Mouse (Mus musculus) liver, embryonic 14.5 days (tissue): ENCODE results near the gene Gucd1. TPM values are rescaled to one million over a fixed set of nuclear protein-coding genes. Genes with fewer than 3 reads are reported as not detected.
"Not testable (repeated sequence)": the region's sequence is repeated elsewhere in the genome, so short reads cannot be mapped to it uniquely, and the experiment has no call there.

ENCODE experiments used
- ATAC-seq: fragments of 200-750 bp; cut with Nextera tagmentation; 2 replicates; pipeline ENCODE4 v1.8.0; 2017; ENCODE audit warnings: moderate number of reproducible peaks, mild to moderate bottlenecking, moderate library complexity; ENCODE audit not compliant: insufficient read depth
- DNase-seq, 3 experiments: peaks; one replicate each; pipeline ENCODE4 v3.0.0-alpha.2; 2012 to 2013; ENCODE audit warnings: low read depth in 3 of 3, low spot score in 3 of 3
- H3K27ac ChIP-seq: fragments of 300-500 bp; sonication (generic); 2 replicates; pipeline ENCODE4 v1.5.1; 2014; ENCODE audit warnings: moderate library complexity, mild to moderate bottlenecking, control low read depth, inconsistent platforms
- H3K27me3 ChIP-seq: fragments of 300-500 bp; sonication (generic); 2 replicates; pipeline ENCODE4 v1.6.1; 2014; ENCODE audit warnings: mild to moderate bottlenecking, low read length, moderate library complexity; ENCODE audit not compliant: control insufficient read depth, insufficient read depth
- H3K36me3 ChIP-seq: fragments of 300-500 bp; sonication (generic); replicated peaks from 2 replicates; pipeline ENCODE4 v1.6.1; 2014; ENCODE audit warnings: low read depth; ENCODE audit not compliant: control insufficient read depth, insufficient read depth
- H3K4me1 ChIP-seq, 2 experiments: fragments of 200-500 bp in 1 of 2; fragments of 300-500 bp in 1 of 2; sonication (generic) in 1 of 2; replicated peaks; 2 replicates each; pipeline ENCODE4 v1.6.1; 2012 to 2014; ENCODE audit warnings: antibody characterized with exemption in 1 of 2, inconsistent platforms in 1 of 2, low read length in 1 of 2; ENCODE audit not compliant: control insufficient read depth in 2 of 2, insufficient read depth in 2 of 2
- H3K4me2 ChIP-seq: fragments of 300-500 bp; sonication (generic); 2 replicates; pipeline ENCODE4 v1.6.1; 2014; ENCODE audit warnings: low read depth, mild to moderate bottlenecking, control low read depth, moderate library complexity
- H3K4me3 ChIP-seq, 2 experiments: fragments of 200-500 bp in 1 of 2; fragments of 300-500 bp in 1 of 2; sonication (generic) in 1 of 2; 2 replicates each; pipeline ENCODE4 v1.5.1; 2012 to 2014; ENCODE audit warnings: low read depth in 2 of 2, low read length in 2 of 2, mild to moderate bottlenecking in 2 of 2, control low read depth in 1 of 2, inconsistent platforms in 1 of 2, moderate library complexity in 1 of 2; ENCODE audit not compliant: insufficient read depth in 1 of 2
- H3K9ac ChIP-seq: fragments of 300-500 bp; sonication (generic); replicated peaks from 2 replicates; pipeline ENCODE4 v1.6.1; 2014; ENCODE audit warnings: mild to moderate bottlenecking, control low read depth, moderate library complexity
- H3K9me3 ChIP-seq: fragments of 300-500 bp; sonication (generic); 2 replicates; pipeline ENCODE4 v1.6.1; 2016; ENCODE audit warnings: low read length, mixed read lengths; ENCODE audit not compliant: control insufficient read depth
- CTCF ChIP-seq: IDR thresholded peaks from 2 replicates; pipeline ENCODE4 v1.5.1; 2016; ENCODE audit warnings: antibody characterized with exemption, low read depth, control low read depth
- EP300 ChIP-seq: IDR thresholded peaks from 2 replicates; pipeline ENCODE4 v1.6.1; 2016; ENCODE audit warnings: antibody characterized with exemption, low read depth
- whole genome bisulfite sequencing: fragments of 180-500 bp; shearing (Covaris S2); extraction: QIAGEN DNeasy Blood & Tissue Kit; methylation state at CpG from one replicate; pipeline ENCODE4 v1.1.7; 2014; ENCODE audit not compliant: insufficient replicate concordance; 5-methylcytosine and 5-hydroxymethylcytosine counted together
- polyA plus RNA-seq, 2 experiments: library from polyadenylated mRNA; depleted of rRNA in 1 of 2; stranded (reverse) in 1 of 2; unstranded in 1 of 2; fragments of >200 nt; fragmentation: Nextera tagmentation in 1 of 2; extraction: Ambion mirVana in 1 of 2; gene quantifications; 2 replicates each; pipeline versions ENCODE4 v1.2.1 to v1.2.3; 2012 to 2014

The Gucd1 gene
- polyA plus RNA-seq, 2 experiments = 37.3 to 58.5 TPM

DNA sequence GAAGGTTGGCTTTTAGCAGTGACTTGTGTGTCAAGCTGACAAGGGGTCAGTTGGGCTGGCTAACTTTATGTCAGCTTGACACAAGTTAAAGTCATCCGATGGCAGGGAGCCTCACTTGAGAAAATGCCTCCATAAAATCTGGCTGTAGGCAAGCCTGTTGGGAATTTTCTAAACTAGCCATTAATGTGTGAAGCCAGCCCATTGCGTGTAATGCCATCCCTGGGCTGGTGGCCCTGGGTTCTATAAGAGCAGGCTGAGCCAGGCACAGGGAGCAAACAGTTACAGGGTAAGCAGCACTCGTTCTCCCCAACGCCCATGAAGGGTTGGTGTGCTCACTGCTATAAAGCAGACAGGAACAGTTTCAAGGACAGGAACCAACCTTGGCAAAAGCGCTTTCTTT is 35.5 kb downstream of the Gucd1 start:
- H3K9me3 ChIP-seq = no peaks in the 10 kb centered on the region
- H3K27me3 ChIP-seq = no peaks in the 10 kb centered on the region
- H3K9ac ChIP-seq = no peak overlapping the region
- ATAC-seq (no peak), DNase-seq (no peak)
- no peak overlapping the region for H3K4me3 ChIP-seq
- no peak overlapping the region for H3K4me2 ChIP-seq
- WGBS = 66% methylated on average over 5 of the region's 5 CpGs
- H3K4me1 ChIP-seq = no peaks in the 10 kb centered on the region
- no peak for TF ChIP-seq CTCF
- no peak for TF ChIP-seq EP300
- no peaks in the 10 kb centered on the region for H3K36me3 ChIP-seq
- no peak overlapping the region for H3K27ac ChIP-seq

DNA sequence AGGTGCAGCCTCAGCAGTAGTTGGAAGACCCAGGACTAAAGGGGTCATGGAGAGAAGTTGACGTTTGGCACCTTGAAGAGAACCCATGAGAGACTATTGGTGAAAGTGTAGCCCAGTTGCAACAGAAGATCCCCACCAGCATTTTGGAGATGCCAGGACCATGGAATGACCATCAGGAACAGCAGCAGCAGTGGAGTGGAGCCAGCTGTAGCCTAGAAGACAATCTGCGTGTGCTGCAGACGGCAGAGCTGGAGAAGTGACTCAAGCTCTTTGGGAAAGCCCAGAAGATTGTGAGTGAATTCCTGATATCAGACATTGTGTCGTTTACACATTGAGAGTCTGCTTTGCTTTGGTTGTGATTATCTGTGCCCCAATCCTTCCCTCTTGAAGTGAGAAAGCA is 36.1 kb downstream of the Gucd1 start:
- H3K4me1 ChIP-seq = no peaks in the 10 kb centered on the region
- no peak for TF ChIP-seq CTCF
- TF ChIP-seq EP300 = no peak
- no peak overlapping the region for H3K27ac ChIP-seq
- no peaks in the 10 kb centered on the region for H3K27me3 ChIP-seq
- no peak overlapping the region for H3K9ac ChIP-seq
- ATAC-seq (no peak), DNase-seq (no peak)
- no peak overlapping the region for H3K4me2 ChIP-seq
- H3K9me3 ChIP-seq = no peaks in the 10 kb centered on the region
- H3K36me3 ChIP-seq = no peaks in the 10 kb centered on the region
- 70% methylated on average over 4 of the region's 4 CpGs for WGBS
- H3K4me3 ChIP-seq = no peak overlapping the region

DNA sequence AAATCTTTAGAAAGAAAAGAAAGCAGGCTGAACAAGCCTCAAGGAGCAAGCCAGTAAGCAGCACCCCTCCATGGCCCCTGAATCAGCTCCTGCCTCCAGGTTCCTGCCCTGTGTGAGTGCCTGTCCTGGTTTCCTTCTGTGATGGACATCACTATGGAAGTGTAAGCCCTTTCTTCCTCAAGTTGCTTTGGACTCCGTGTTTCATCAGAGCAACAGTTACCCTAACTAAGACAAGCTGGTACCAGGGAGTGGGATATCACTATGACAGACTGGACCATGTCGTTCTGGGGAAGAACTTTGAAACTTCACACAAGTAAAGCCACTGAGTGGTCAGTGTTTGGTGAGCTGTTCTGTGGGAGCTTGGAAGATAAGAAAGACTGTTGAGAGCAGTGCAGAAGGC is 37.8 kb downstream of the Gucd1 start:
- Histone ChIP-seq H3K4me3 (no peak overlapping the region), H3K9ac (no peak overlapping the region), H3K9me3 (no peaks in the 10 kb centered on the region), H3K36me3 (no peaks in the 10 kb centered on the region), H3K4me1 (peaks cover 0 to under 1% of the 10 kb centered on the region in 2 experiments; a peak in 2 of 4 replicates), H3K27me3 (no peaks in the 10 kb centered on the region), H3K27ac (no peak overlapping the region), H3K4me2 (no peak overlapping the region)
- DNase-seq (no peak), ATAC-seq (no peak)
- 60% methylated on average over 2 of the region's 2 CpGs for WGBS
- no peak for TF ChIP-seq CTCF
- TF ChIP-seq EP300 = no peak

DNA sequence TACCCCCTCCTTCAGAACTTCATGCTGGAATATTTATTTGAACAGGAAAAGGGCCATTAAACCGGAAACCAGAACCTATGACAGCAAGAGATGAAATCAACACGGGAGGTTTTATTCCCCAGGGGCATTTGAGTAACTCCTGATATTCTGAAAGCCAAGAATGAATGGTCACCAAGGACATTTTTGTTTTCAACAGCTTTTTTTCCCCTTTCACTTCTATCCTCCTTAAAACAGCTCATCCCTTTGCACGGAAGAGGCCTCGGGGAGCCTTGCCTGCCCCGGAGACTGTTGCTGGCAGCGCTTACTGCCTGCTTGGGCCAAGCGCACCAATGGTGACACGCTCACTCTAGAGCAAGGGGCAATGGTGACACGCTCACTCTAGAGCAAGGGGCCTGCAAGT is 40.7 kb downstream of the Gucd1 start:
- no peak for DNase-seq
- H3K9ac ChIP-seq = no peak overlapping the region
- WGBS = 59% methylated on average over 9 of the region's 9 CpGs

DNA sequence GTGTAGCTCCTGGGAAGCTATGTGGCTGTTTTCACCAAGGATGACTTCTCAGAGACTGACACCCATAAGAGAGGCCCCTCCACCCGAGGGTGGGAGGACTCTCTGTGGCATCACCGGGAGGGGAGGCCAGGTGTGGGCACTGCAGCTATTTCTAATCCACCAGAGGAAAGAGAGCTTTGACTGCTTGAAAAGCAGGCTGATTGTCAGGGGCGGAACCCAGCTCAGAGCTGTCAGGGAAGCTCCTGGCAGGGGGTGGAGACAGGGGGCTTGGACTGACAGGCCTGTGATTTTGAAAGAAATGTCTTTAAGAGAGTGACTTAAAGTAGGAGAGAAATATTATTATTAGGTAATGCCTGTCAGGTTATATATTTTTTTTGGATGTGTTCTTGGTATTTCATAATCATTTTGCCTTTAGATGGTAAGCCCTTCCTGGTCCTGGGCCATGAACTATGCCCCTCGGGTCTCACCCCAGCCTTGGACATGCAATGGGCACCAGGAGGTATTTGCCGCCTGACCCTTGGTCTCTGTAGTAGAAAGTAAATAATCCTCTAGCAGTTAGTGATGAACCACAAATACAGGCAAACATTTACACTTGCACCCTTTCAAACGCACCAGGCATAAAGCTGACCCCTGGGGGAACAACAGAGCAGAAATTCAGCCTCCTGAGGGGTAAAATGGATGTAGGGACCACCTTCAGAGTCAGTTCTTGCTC is 42.5 kb downstream of the Gucd1 start:
- not testable (repeated sequence) for H3K27ac ChIP-seq, H3K9me3 ChIP-seq, H3K27me3 ChIP-seq, H3K9ac ChIP-seq, H3K4me3 ChIP-seq, DNase-seq, H3K36me3 ChIP-seq, H3K4me2 ChIP-seq, H3K4me1 ChIP-seq
- 42% methylated on average over 5 of the region's 6 CpGs for WGBS
- ATAC-seq = peak; percentile 74

More for the DNA sequence above, 40.7 kb downstream of the Gucd1 start:
- TF ChIP-seq EP300 (no peak), CTCF (no peak)
- Histone ChIP-seq H3K4me2 (no peak overlapping the region), H3K27ac (no peak overlapping the region), H3K27me3 (no peaks in the 10 kb centered on the region), H3K4me3 (no peak overlapping the region), H3K36me3 (no peaks in the 10 kb centered on the region), H3K4me1 (peaks cover 0 to 3% of the 10 kb centered on the region in 2 experiments; a peak in 2 of 4 replicates), H3K9me3 (no peaks in the 10 kb centered on the region)
- no peak for ATAC-seq
